Mouse (Mus musculus): ENCODE measurements around the gene Adrm1.
A peak's percentile ranks its signal among the peaks of the same experiment; 100 is the strongest.

The Adrm1 gene

DNA sequence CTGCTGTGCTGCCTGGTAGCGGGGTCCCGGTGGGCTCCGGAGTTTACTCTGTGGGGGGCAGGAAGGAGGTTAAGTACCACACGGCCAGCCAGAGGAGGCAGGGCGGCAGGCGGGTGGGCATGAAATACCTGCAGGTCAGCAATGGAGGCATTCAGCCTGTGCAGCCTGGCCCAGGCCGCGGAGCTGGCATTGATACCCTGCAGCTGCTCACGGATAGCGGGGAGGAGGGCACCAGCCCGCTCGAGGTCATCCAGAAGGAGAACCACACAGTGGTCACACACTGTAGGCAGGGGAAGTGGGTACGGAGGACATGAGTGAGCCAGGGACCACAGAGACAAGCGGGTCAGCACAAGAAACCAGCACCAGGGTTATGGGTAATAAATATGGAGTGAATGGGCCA is 14.4 kb downstream of the Adrm1 start:
- no peak for DNase-seq

DNA sequence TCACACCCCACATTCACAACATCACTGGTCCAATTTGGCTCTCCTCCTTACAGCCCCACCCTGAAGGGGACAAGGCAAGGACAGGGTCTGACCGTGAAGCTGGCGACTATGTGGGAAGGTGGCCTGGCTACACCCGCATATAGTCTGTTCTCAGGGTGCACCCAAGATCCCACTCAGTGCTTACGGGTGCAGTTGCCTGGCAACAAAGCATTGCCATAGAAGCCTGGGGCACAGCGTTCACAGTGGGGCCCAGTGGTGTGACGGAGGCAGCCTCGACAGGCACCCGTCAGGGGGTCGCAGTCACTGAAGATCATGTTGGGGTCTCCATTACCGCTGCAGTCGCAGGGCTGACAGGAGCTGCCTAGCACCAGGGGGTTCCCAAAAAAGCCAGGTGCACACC is 16.1 kb downstream of the Adrm1 start:
- DNase-seq, result no peak

- DNase-seq, result no peak
These were observed 25.5 kb downstream of the Adrm1 start for GRCm38 (mm10) chr2:180196610-180197322.

GRCm38 (mm10) chr2:180197323-180198037 is 26.2 kb downstream of the Adrm1 start:
- no peak for DNase-seq

DNA sequence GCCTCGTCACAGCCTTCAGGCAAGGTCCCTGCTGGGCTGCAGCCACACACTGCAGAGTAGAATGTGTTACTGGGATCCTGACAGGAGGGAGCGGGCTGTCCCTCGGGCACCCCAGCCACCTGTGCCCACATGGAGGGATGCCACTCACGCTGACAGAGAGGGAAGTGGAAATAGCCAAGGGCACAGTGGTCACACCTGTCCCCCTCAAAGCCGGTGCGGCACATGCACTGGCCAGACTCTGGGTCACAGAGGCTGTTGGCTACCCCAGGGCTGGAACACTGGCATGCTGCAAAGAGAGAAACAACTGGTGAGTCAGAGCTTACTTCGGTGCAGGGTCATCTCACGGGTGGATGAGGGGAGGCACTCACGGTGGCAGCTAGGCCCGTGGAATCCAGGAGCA is 27.5 kb downstream of the Adrm1 start:
- no peak for DNase-seq

GRCm38 (mm10) chr2:180200681-180201080 is 29.4 kb downstream of the Adrm1 start:
- no peak for DNase-seq

DNA sequence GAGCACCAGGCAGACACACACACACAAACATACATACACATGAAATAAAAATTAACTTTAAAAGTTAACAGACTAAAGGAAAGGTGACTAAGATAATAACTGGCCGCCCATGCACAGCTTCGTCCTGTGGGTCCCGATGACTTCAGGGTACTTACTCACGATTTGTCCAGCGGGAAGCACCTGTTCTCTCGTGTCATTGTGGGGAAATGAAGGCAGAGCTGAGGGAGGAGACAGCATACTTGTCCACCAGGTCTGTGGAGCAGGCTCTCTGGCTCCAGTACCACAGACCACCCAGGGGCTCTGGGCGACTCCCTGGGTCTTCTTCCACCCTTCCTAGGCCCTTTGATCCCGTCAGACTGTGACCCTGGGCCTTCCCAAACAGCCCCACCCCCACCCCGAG is 30.0 kb downstream of the Adrm1 start:
- no peak for DNase-seq

DNA sequence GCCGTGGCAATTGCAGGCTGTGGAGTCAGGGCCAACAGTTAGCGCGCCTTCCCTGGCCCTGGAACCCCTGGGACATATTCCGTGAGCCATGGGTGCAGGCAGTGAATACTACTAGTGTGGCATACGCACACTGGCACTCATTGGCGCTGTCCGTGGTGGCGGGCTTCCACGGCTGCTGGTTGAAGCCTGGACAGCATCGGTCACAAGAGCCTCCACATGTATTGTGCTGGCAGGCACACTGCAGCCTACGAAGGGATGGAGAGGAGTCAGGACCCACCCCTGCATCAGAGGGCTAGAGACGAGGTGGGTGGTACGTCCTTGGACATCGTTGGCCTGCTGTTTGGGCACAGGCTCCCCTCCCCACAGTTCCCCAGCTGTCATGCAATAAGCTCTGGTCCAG is 31.0 kb downstream of the Adrm1 start:
- no peak for DNase-seq

- no peak for DNase-seq
These were observed 31.5 kb downstream of the Adrm1 start for GRCm38 (mm10) chr2:180202805-180203204.

DNA sequence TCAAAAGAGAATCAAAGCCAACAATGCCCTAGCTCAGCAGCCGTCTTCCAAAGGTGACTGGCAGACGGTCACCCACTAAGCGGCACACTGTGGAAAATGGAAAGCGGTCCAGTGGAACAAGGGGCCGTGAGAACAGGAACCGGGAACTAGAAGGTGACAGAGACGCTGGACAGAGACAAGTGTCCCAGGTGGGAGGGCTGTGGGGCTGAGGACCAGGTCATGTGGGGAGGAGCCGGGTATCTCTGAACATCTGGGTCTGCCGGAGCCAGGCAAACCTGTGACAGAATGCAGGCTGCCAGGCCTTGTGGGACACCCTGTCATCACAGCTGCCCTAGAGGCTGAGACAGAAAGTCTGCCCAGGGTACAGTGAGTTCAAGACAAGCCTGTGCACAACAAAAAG is 33.2 kb downstream of the Adrm1 start:
- DNase-seq, result no peak

DNA sequence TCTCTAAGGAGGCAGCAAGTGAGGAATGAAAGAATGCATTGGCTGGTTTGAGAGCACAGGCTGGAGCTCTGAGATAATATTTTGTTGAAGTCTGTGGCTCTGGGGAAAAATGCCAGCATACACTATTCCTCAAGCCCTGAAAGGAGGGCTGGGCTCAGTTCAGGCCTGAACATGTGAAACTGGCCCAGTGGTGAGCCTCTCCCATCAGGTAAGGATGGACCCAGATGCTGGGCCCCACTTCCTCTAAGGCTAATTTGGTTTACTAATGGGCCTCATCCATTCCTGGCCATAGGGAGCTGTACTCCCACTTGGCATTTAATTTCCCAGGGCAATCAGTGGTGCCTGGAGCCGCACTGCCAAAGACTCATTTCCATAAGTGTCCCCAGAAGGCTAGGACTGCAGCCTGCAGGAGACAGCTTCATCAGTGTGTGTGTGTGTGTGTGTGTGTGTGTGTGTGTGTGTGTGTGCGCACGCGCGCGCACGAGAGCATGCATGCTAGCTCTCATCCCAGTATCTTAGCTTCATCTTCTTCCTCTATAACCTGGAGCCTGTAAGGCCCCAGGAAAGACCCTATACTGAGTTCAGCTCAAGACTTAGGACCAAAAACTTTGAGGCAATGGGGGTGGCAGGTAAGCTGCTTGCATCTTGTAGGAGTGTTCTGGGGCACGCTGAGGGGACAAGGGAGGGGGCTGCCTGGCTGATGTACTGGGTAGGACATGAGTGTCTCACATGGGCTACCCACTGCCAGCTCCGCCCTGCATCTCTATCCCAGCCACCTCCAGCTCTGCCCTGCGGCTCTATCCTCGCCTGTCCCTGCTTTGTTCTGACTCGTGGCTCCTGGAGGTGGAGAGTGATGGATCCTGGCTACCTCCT is 34.0 kb downstream of the Adrm1 start:
- DNase-seq, result no peak

GRCm38 (mm10) chr2:180205956-180206280 is 34.6 kb downstream of the Adrm1 start:
- no peak for DNase-seq

DNA sequence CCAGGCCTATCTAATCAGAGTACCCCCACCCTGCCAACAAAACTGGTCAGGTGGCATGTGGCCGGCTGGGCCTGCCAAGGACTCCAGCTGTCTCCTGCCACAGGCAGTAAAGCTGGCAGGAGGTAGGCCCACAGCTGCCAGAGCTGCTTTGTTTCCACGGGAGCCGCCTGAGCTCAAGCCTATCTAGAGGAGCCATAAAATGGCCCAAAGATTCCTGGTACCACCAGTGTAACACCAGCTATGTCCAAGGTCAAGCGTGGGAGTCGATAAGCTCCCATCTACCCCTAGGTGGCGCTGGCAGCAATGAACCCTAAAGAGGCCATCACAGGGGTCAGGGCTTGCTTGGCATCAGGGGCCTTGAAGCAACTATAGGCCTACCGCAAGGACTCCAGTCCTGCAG is 36.6 kb downstream of the Adrm1 start:
- peak; percentile 36 for DNase-seq

DNA sequence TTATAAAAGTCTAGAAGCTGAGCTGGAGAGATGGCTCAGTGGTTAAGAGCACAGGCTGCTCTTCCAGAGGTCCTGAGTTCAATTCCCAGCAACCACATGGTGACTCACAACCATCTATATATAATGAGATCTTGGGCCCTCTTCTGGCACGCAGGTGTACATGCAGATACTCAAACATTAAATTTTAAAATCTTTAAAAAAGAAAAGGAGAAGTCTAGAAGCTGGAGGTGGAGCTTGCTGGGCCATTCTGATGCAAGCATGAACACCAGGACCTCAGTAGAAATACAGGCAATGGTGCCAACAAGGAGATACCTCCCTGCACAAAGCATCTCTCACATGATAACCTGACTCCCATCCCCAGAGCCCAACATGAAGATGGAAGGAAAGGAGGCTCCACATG is 37.7 kb downstream of the Adrm1 start:
- no peak for DNase-seq

DNA sequence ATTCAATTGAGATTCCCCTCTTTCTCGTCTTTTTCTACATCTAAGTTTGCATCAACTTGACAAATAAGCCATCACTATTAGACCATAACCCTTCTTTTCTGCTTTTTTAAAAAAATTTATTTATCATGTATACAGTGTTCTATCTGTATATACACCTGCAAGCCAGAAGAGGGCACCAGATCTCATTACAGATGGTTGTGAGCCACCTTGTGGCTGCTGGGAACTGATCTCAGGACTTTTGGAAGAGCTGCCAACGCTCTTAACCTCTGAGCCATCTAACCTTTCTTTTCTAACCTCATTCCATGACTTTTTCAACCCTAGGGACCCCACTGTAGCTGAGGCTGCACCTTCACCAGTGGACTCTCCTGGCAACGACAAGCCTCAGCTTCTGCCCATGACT is 41.0 kb downstream of the Adrm1 start:
- no peak for DNase-seq

DNA sequence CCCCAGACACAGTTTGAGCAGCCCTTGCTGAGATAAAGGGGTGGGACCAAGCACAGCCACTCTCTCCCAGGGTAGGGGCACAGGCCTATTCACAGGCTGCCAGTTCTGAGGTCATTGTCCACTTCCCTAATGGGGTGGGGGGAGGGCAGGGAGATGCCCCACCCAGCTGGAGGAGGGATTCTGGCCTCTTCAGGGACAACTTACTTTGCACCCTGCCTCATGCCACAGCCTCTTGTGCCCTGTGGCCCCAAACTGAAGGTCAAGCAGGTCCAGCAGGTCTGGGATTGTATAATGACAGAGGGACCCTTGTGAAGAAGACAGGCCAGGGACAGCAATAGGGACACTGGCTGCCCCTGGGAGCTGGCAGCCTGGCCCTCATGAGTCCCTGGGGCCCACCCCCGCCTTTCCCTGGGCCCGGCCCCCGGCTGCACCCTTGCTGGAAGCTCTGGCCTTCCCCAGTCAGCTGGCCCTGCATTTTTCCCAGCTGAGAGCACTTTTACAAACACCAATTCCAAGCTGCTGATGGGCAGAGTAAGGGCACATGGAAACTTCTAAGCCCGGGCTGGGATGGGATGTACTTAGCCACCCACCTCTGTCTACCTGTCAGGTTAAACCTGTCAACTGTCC is 43.2 kb downstream of the Adrm1 start:
- DNase-seq, result no peak

DNA sequence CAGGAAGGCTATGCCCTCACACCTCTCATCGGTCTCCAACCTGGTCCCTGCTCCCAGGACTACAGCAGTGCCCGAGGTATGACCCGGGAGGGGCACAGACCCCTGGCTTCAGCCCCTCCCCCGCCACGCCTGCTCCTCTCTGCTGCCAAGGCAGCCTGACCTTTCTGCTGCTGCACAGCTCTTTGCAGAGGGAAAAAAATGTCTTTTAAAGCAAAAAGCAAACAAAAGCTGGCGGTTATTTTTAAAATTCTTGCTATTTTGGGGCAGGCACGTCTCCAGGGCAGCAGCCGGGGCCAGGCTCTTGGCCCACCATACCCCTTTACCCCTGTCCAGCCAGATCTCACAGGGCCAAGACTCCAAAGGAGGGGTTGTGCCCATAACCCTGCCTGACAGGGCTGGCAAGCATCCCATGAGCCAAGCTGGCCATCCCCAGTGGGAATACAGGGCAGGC is 43.8 kb downstream of the Adrm1 start:
- no peak for DNase-seq

DNA sequence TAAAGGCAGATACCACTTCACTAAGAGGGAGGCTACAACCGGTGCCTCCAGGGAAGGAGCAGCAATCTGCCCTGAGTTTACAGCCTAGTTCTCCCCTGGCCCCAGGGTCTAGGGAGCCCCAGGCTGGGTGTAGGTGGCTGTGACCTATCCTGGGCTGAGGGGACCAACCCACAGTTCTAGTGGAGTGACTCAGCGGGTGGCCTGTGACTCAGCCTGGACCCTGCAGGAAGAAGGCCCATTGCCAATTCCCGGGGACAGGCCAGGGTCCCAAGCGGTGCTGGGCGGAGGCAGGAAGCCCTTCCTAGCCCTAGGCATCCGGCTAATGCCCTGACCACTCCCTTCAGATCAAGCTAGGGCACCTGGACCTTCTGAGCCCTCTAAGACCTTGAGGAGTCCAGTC is 44.7 kb downstream of the Adrm1 start:
- no peak for DNase-seq

DNA sequence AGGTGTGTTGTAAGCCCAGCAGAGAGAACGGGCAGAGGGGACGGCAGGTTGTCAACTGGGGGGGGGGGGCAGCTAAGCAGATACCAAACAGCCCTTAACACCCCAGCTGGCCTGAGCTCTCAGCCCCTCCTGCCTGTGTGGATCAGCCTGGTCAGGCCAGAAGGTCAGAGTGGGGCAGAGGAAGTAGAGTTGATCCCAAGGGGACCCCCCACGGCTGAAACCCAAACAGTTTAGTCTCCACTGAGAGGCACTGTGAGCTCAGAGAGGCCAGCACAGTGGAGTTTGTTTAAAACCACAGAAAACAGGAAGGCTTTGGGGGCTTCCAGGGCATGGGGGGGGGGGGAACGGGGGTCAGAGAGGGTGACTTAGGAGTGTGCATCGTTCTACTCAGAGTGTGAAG is 45.6 kb downstream of the Adrm1 start:
- no peak for DNase-seq

- DNase-seq, result peak; percentile 56
These were observed 46.3 kb downstream of the Adrm1 start for GRCm38 (mm10) chr2:180217587-180217986.

DNA sequence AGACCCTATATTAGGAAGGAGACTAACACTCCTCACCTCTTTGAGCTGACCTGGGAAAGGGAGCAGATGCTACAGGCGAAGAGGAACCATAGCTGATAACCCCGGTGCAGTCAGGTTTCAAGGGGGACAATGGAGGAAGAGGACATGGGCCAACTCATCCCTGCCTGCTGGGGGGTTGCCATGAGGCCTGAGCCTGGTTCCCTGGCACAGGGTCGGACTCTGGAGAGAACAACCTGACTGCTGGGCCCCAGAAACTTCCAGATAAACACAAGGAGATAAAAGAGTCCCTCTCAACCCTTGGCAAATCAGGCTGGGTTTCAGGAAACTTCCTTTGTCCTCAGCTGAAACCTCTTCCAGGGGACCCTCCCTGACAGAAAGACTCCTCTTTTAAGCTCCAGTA is 47.0 kb downstream of the Adrm1 start:
- no peak for DNase-seq

GRCm38 (mm10) chr2:180218677-180219076 is 47.4 kb downstream of the Adrm1 start:
- peak; percentile 43 for DNase-seq

All from right cerebral cortex, postnatal 4 days (tissue).